Mouse (Mus musculus): ENCODE data around the gene Sema6c. TPM values are rescaled to one million over a fixed set of nuclear protein-coding genes. Genes with fewer than 3 reads are reported as not detected.

Gene Sema6c
- polyA plus RNA-seq, 1 experiment: 8.5 TPM

- H3K4me1 ChIP-seq (ENCODE audit: control insufficient read depth, insufficient read depth, low read length): peaks cover 4% of the 10 kb centered on the region; the same call in 1 of the 2 replicates
- peak; percentile 94 for DNase-seq
- H3K27me3 ChIP-seq (replicated peaks; ENCODE audit: control insufficient read depth, insufficient read depth, low read length): no peaks in the 10 kb centered on the region
- TF ChIP-seq CTCF (conservative IDR thresholded peaks at IDR 0.05; ENCODE audit: insufficient read depth, insufficient read length, low read depth, low read length): peak; percentile 99; the same call in 1 of the 2 replicates
- no peak for TF ChIP-seq POLR2A (IDR thresholded peaks at IDR 0.05; ENCODE audit: low read depth, low read length)
- H3K27ac ChIP-seq (ENCODE audit: insufficient read depth, low read depth, low read length): no peak overlapping the region
- no peaks in the 10 kb centered on the region; the same call in 1 of the 2 replicates for H3K36me3 ChIP-seq (ENCODE audit: control insufficient read depth, insufficient read depth, low read length)
- WGBS: 7% methylated on average over 5 of the region's 5 CpGs
- no peak overlapping the region for H3K4me3 ChIP-seq (ENCODE audit: insufficient read depth, low read depth, low read length)
These were observed 17.6 kb upstream of the Sema6c start for GRCm38 (mm10) chr3:95142617-95143011.

GRCm38 (mm10) chr3:95147924-95148323 lies 12.3 kb upstream of the Sema6c start:
- 54% methylated on average over 3 of the region's 3 CpGs for WGBS
- Histone ChIP-seq H3K27ac (ENCODE audit: insufficient read depth, low read depth, low read length) (peak overlapping the region; percentile 65; the same call in 1 of the 2 replicates), H3K4me1 (ENCODE audit: control insufficient read depth, insufficient read depth, low read length) (no peaks in the 10 kb centered on the region), H3K36me3 (ENCODE audit: control insufficient read depth, insufficient read depth, low read length) (no peaks in the 10 kb centered on the region), H3K4me3 (ENCODE audit: insufficient read depth, low read depth, low read length) (no peak overlapping the region), H3K27me3 (replicated peaks; ENCODE audit: control insufficient read depth, insufficient read depth, low read length) (no peaks in the 10 kb centered on the region)
- TF ChIP-seq CTCF (conservative IDR thresholded peaks at IDR 0.05; ENCODE audit: insufficient read depth, insufficient read length, low read depth, low read length) (no peak), POLR2A (IDR thresholded peaks at IDR 0.05; ENCODE audit: low read depth, low read length) (no peak)
- peak; percentile 68 for DNase-seq

- peak; percentile 57 for DNase-seq
- H3K4me1 ChIP-seq (ENCODE audit: control insufficient read depth, insufficient read depth, low read length): no peaks in the 10 kb centered on the region
- H3K27ac ChIP-seq (ENCODE audit: insufficient read depth, low read depth, low read length): no peak overlapping the region
- peak; percentile 75 for TF ChIP-seq CTCF (conservative IDR thresholded peaks at IDR 0.05; ENCODE audit: insufficient read depth, insufficient read length, low read depth, low read length)
- TF ChIP-seq POLR2A (IDR thresholded peaks at IDR 0.05; ENCODE audit: low read depth, low read length): no peak
- H3K4me3 ChIP-seq (ENCODE audit: insufficient read depth, low read depth, low read length): no peak overlapping the region
- no peaks in the 10 kb centered on the region for H3K27me3 ChIP-seq (replicated peaks; ENCODE audit: control insufficient read depth, insufficient read depth, low read length)
- H3K36me3 ChIP-seq (ENCODE audit: control insufficient read depth, insufficient read depth, low read length): no peaks in the 10 kb centered on the region
- 50% methylated on average over 4 of the region's 4 CpGs for WGBS
These were observed 6.4 kb upstream of the Sema6c start for GRCm38 (mm10) chr3:95153874-95154273.

GRCm38 (mm10) chr3:95159511-95159986 lies 708 bp upstream of the Sema6c start:
- H3K36me3 ChIP-seq (ENCODE audit: control insufficient read depth, insufficient read depth, low read length): no peaks in the 10 kb centered on the region
- 49% methylated on average over 8 of the region's 8 CpGs for WGBS

GRCm38 (mm10) chr3:95161041-95161551 lies 839 bp downstream of the Sema6c start:
- no peaks in the 10 kb centered on the region for H3K27me3 ChIP-seq (replicated peaks; ENCODE audit: control insufficient read depth, insufficient read depth, low read length)
- DNase-seq: no peak
- WGBS: 13% methylated on average over 30 of the region's 30 CpGs

More at GRCm38 (mm10) chr3:95159511-95159986, 708 bp upstream of the Sema6c start:
- no peak for DNase-seq
- Histone ChIP-seq H3K27ac (ENCODE audit: insufficient read depth, low read depth, low read length) (no peak overlapping the region), H3K27me3 (replicated peaks; ENCODE audit: control insufficient read depth, insufficient read depth, low read length) (no peaks in the 10 kb centered on the region), H3K4me3 (ENCODE audit: insufficient read depth, low read depth, low read length) (peak overlapping the region; percentile 63), H3K4me1 (ENCODE audit: control insufficient read depth, insufficient read depth, low read length) (peaks cover 9% of the 10 kb centered on the region; the same call in 1 of the 2 replicates)
- TF ChIP-seq POLR2A (IDR thresholded peaks at IDR 0.05; ENCODE audit: low read depth, low read length): no peak

GRCm38 (mm10) chr3:95161618-95162344 lies 1.5 kb downstream of the Sema6c start:
- DNase-seq: no peak
- no peaks in the 10 kb centered on the region for H3K27me3 ChIP-seq (replicated peaks; ENCODE audit: control insufficient read depth, insufficient read depth, low read length)
- TF ChIP-seq CTCF (conservative IDR thresholded peaks at IDR 0.05; ENCODE audit: insufficient read depth, insufficient read length, low read depth, low read length): no peak
- no peak for TF ChIP-seq POLR2A (IDR thresholded peaks at IDR 0.05; ENCODE audit: low read depth, low read length)
- 49% methylated on average over 9 of the region's 9 CpGs for WGBS
- no peaks in the 10 kb centered on the region for H3K36me3 ChIP-seq (ENCODE audit: control insufficient read depth, insufficient read depth, low read length)
- peak overlapping the region; percentile 93; the same call in 1 of the 2 replicates for H3K4me3 ChIP-seq (ENCODE audit: insufficient read depth, low read depth, low read length)
- H3K4me1 ChIP-seq (ENCODE audit: control insufficient read depth, insufficient read depth, low read length): peaks cover 9% of the 10 kb centered on the region; the same call in 1 of the 2 replicates
- H3K27ac ChIP-seq (ENCODE audit: insufficient read depth, low read depth, low read length): no peak overlapping the region

More at GRCm38 (mm10) chr3:95161041-95161551, 839 bp downstream of the Sema6c start:
- Histone ChIP-seq H3K27ac (ENCODE audit: insufficient read depth, low read depth, low read length) (no peak overlapping the region), H3K4me3 (ENCODE audit: insufficient read depth, low read depth, low read length) (peak overlapping the region; percentile 93), H3K36me3 (ENCODE audit: control insufficient read depth, insufficient read depth, low read length) (no peaks in the 10 kb centered on the region), H3K4me1 (ENCODE audit: control insufficient read depth, insufficient read depth, low read length) (peaks cover 9% of the 10 kb centered on the region; the same call in 1 of the 2 replicates)
- no peak for TF ChIP-seq POLR2A (IDR thresholded peaks at IDR 0.05; ENCODE audit: low read depth, low read length)
- TF ChIP-seq CTCF (conservative IDR thresholded peaks at IDR 0.05; ENCODE audit: insufficient read depth, insufficient read length, low read depth, low read length): no peak

- no peaks in the 10 kb centered on the region for H3K27me3 ChIP-seq (replicated peaks; ENCODE audit: control insufficient read depth, insufficient read depth, low read length)
- no peak for DNase-seq
- TF ChIP-seq POLR2A (IDR thresholded peaks at IDR 0.05; ENCODE audit: low read depth, low read length) (no peak), CTCF (conservative IDR thresholded peaks at IDR 0.05; ENCODE audit: insufficient read depth, insufficient read length, low read depth, low read length) (no peak)
- no peaks in the 10 kb centered on the region for H3K36me3 ChIP-seq (ENCODE audit: control insufficient read depth, insufficient read depth, low read length)
- H3K4me1 ChIP-seq (ENCODE audit: control insufficient read depth, insufficient read depth, low read length): peaks cover 9% of the 10 kb centered on the region; the same call in 1 of the 2 replicates
- H3K27ac ChIP-seq (ENCODE audit: insufficient read depth, low read depth, low read length): no peak overlapping the region
- WGBS: 75% methylated on average over 2 of the region's 2 CpGs
- no peak overlapping the region for H3K4me3 ChIP-seq (ENCODE audit: insufficient read depth, low read depth, low read length)
These were observed 2.0 kb downstream of the Sema6c start for GRCm38 (mm10) chr3:95162345-95162628.
